Mouse (Mus musculus): ENCODE measurements around the gene Gm20696. TPM values are rescaled to one million over a fixed set of nuclear protein-coding genes. Genes with fewer than 3 reads are reported as not detected.

The Gm20696 gene
- polyA plus RNA-seq, 1 experiment = not detected

- TF ChIP-seq GATA1 (IDR thresholded peaks at IDR 0.05; ENCODE audit: borderline replicate concordance, low read length) (no peak), FLI1 (IDR thresholded peaks at IDR 0.05; ENCODE audit: low read length) (no peak)
- peaks cover 7% of the 10 kb centered on the region for H3K4me1 ChIP-seq
- H3K36me3 ChIP-seq (replicated peaks; ENCODE audit: low read length) = peaks cover 26% of the 10 kb centered on the region
- no peaks in the 10 kb centered on the region for H3K27me3 ChIP-seq (replicated peaks)
- H3K4me3 ChIP-seq (replicated peaks) = no peak overlapping the region
- H3K9me3 ChIP-seq = no peaks in the 10 kb centered on the region
Observed at GRCm38 (mm10) chr6:99467109-99467508, 199.5 kb downstream of the Gm20696 start.

- no peak for TF ChIP-seq FLI1 (IDR thresholded peaks at IDR 0.05; ENCODE audit: low read length)
- no peak for TF ChIP-seq GATA1 (IDR thresholded peaks at IDR 0.05; ENCODE audit: borderline replicate concordance, low read length)
- peaks cover 7% of the 10 kb centered on the region for H3K4me1 ChIP-seq
- no peaks in the 10 kb centered on the region for H3K9me3 ChIP-seq
- H3K4me3 ChIP-seq (replicated peaks) = no peak overlapping the region
- peaks cover 26% of the 10 kb centered on the region for H3K36me3 ChIP-seq (replicated peaks; ENCODE audit: low read length)
- H3K27me3 ChIP-seq (replicated peaks) = no peaks in the 10 kb centered on the region
Observed at GRCm38 (mm10) chr6:99466354-99466753, 200.2 kb downstream of the Gm20696 start.

- no peak overlapping the region for H3K4me3 ChIP-seq (replicated peaks)
- TF ChIP-seq FLI1 (IDR thresholded peaks at IDR 0.05; ENCODE audit: low read length) (no peak), GATA1 (IDR thresholded peaks at IDR 0.05; ENCODE audit: borderline replicate concordance, low read length) (no peak)
Observed at GRCm38 (mm10) chr6:99464449-99464848, 202.1 kb downstream of the Gm20696 start.

GRCm38 (mm10) chr6:99463906-99464305 lies 202.7 kb downstream of the Gm20696 start:
- H3K9me3 ChIP-seq = no peaks in the 10 kb centered on the region
- H3K4me1 ChIP-seq = no peaks in the 10 kb centered on the region
- TF ChIP-seq FLI1 (IDR thresholded peaks at IDR 0.05; ENCODE audit: low read length) = no peak
- H3K4me3 ChIP-seq (replicated peaks) = no peak overlapping the region
- H3K36me3 ChIP-seq (replicated peaks; ENCODE audit: low read length) = peaks cover 32% of the 10 kb centered on the region
- no peaks in the 10 kb centered on the region for H3K27me3 ChIP-seq (replicated peaks)

More at GRCm38 (mm10) chr6:99464449-99464848, 202.1 kb downstream of the Gm20696 start:
- H3K9me3 ChIP-seq = no peaks in the 10 kb centered on the region
- H3K36me3 ChIP-seq (replicated peaks; ENCODE audit: low read length) = peaks cover 32% of the 10 kb centered on the region
- no peaks in the 10 kb centered on the region for H3K4me1 ChIP-seq
- no peaks in the 10 kb centered on the region for H3K27me3 ChIP-seq (replicated peaks)

GRCm38 (mm10) chr6:99458775-99459174 lies 207.8 kb downstream of the Gm20696 start:
- no peaks in the 10 kb centered on the region for H3K27me3 ChIP-seq (replicated peaks)
- H3K4me3 ChIP-seq (replicated peaks) = no peak overlapping the region
- H3K36me3 ChIP-seq (replicated peaks; ENCODE audit: low read length) = peaks cover 30% of the 10 kb centered on the region
- peaks cover 5% of the 10 kb centered on the region for H3K4me1 ChIP-seq
- no peaks in the 10 kb centered on the region for H3K9me3 ChIP-seq
- TF ChIP-seq GATA1 (IDR thresholded peaks at IDR 0.05; ENCODE audit: borderline replicate concordance, low read length) (no peak), FLI1 (IDR thresholded peaks at IDR 0.05; ENCODE audit: low read length) (no peak)

- H3K27me3 ChIP-seq (replicated peaks) = no peaks in the 10 kb centered on the region
- H3K9me3 ChIP-seq = no peaks in the 10 kb centered on the region
- H3K36me3 ChIP-seq (replicated peaks; ENCODE audit: low read length) = peaks cover 19% of the 10 kb centered on the region
- peaks cover 30% of the 10 kb centered on the region for H3K4me1 ChIP-seq
- H3K4me3 ChIP-seq (replicated peaks) = no peak overlapping the region
- TF ChIP-seq FLI1 (IDR thresholded peaks at IDR 0.05; ENCODE audit: low read length) (no peak), GATA1 (IDR thresholded peaks at IDR 0.05; ENCODE audit: borderline replicate concordance, low read length) (no peak)
Observed at GRCm38 (mm10) chr6:99453763-99454520, 212.7 kb downstream of the Gm20696 start.

GRCm38 (mm10) chr6:99452638-99453185 lies 213.9 kb downstream of the Gm20696 start:
- Histone ChIP-seq H3K36me3 (replicated peaks; ENCODE audit: low read length) (peaks cover 17% of the 10 kb centered on the region), H3K4me3 (replicated peaks) (no peak overlapping the region), H3K27me3 (replicated peaks) (no peaks in the 10 kb centered on the region), H3K4me1 (peaks cover 36% of the 10 kb centered on the region), H3K9me3 (peaks cover 4% of the 10 kb centered on the region; the same call in 1 of the 2 replicates)
- no peak for TF ChIP-seq FLI1 (IDR thresholded peaks at IDR 0.05; ENCODE audit: low read length)

- no peak for TF ChIP-seq GATA1 (IDR thresholded peaks at IDR 0.05; ENCODE audit: borderline replicate concordance, low read length)
- TF ChIP-seq FLI1 (IDR thresholded peaks at IDR 0.05; ENCODE audit: low read length) = no peak
- H3K4me3 ChIP-seq (replicated peaks) = no peak overlapping the region
- H3K27me3 ChIP-seq (replicated peaks) = no peaks in the 10 kb centered on the region
- H3K4me1 ChIP-seq = peaks cover 48% of the 10 kb centered on the region
- peaks cover 4% of the 10 kb centered on the region; the same call in 1 of the 2 replicates for H3K9me3 ChIP-seq
- H3K36me3 ChIP-seq (replicated peaks; ENCODE audit: low read length) = peaks cover 21% of the 10 kb centered on the region
Observed at GRCm38 (mm10) chr6:99451479-99451878, 215.1 kb downstream of the Gm20696 start.

GRCm38 (mm10) chr6:99447447-99447846 lies 219.2 kb downstream of the Gm20696 start:
- TF ChIP-seq GATA1 (IDR thresholded peaks at IDR 0.05; ENCODE audit: borderline replicate concordance, low read length) (no peak), FLI1 (IDR thresholded peaks at IDR 0.05; ENCODE audit: low read length) (no peak)
- Histone ChIP-seq H3K9me3 (peaks cover 4% of the 10 kb centered on the region; the same call in 1 of the 2 replicates), H3K27me3 (replicated peaks) (no peaks in the 10 kb centered on the region), H3K4me3 (replicated peaks) (no peak overlapping the region), H3K36me3 (replicated peaks; ENCODE audit: low read length) (peaks cover 14% of the 10 kb centered on the region), H3K4me1 (peaks cover 52% of the 10 kb centered on the region)

GRCm38 (mm10) chr6:99446801-99447415 lies 219.7 kb downstream of the Gm20696 start:
- H3K27me3 ChIP-seq (replicated peaks) = no peaks in the 10 kb centered on the region
- H3K36me3 ChIP-seq (replicated peaks; ENCODE audit: low read length) = peaks cover 14% of the 10 kb centered on the region
- H3K9me3 ChIP-seq = peaks cover 4% of the 10 kb centered on the region; the same call in 1 of the 2 replicates
- H3K4me3 ChIP-seq (replicated peaks) = no peak overlapping the region
- no peak for TF ChIP-seq FLI1 (IDR thresholded peaks at IDR 0.05; ENCODE audit: low read length)
- TF ChIP-seq GATA1 (IDR thresholded peaks at IDR 0.05; ENCODE audit: borderline replicate concordance, low read length) = no peak
- peaks cover 51% of the 10 kb centered on the region for H3K4me1 ChIP-seq
